In the genomic region with DNA sequence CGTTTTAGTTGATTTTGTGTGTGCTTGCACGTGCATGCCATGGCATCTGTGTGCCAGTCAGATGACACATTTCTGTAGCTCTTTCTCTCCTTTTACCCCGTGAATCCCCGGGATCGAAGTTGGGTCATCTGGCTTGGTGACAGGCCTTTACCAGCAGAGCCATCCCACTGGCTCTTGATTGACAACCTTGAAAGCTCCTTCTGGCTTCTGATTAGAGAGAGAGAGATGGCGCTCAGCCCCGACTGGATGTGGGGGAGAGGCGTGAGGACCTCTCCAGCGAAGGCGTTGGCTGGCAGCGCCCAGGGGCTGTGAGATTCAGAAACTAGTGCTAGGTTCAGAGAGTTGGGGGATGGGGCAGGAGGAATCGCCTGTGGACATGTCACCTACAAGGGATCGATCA, we compare ENCODE assay signal across 12 mouse cellular contexts. TPM values are rescaled to one million over a fixed set of nuclear protein-coding genes. Genes with fewer than 3 reads are reported as not detected.
DNase-seq lines count a peak whose midpoint lies in the region; ATAC-seq and TF ChIP-seq lines count a peak whose summit lies in the region.
"Had no signal": no experiment of that assay in that cellular context is flagged by ENCODE, and none has a peak within 500 bp of the region (broad histone marks: within the 10 kb centered on the region; RNA-seq: fewer than 3 reads in every experiment).

No protein-coding gene starts in this region.

- DNase-seq in layer of hippocampus, postnatal 10 days (ENCODE audit: low spot score in 2 of 2) = peak; percentile 48 to 52
- no peak for DNase-seq in layer of hippocampus, adult 8-10 months (ENCODE audit: low spot score in 2 of 2)
- DNase-seq in cerebellum, postnatal 36 days = peak; percentile 46 to 54
- no peak for DNase-seq in midbrain, embryonic 14.5 days
- DNase-seq in stomach, postnatal 0 days (ENCODE audit: low spot score) = no peak
- DNase-seq in embryo, embryonic 9.5 days (ENCODE audit: extremely low spot score) = no peak
- no peak for DNase-seq in urinary bladder, adult 18-20 months (ENCODE audit: low spot score in 2 of 2)
- DNase-seq: heart, adult 2 months; thymus, postnatal 14 days had no signal

- no peaks in the 10 kb centered on the region for H3K27me3 ChIP-seq in midbrain, embryonic 14.5 days (ENCODE audit: control insufficient read depth, insufficient read depth, low read length)
- no peaks in the 10 kb centered on the region for H3K27me3 ChIP-seq in stomach, postnatal 0 days (ENCODE audit: control insufficient read depth, insufficient read depth, low read length)

- no peak overlapping the region for H3K4me3 ChIP-seq in brown adipose tissue, adult 24 weeks (ENCODE audit: insufficient read depth, low read depth, low read length)
- no peak overlapping the region for H3K4me3 ChIP-seq in midbrain, embryonic 14.5 days (replicated peaks; ENCODE audit: low read depth, low read length)
- no peak overlapping the region for H3K4me3 ChIP-seq in stomach, postnatal 0 days (ENCODE audit: low read depth, low read length)
- H3K4me3 ChIP-seq: heart, adult 2 months; liver, embryonic 15.5 days had no signal

- no peak overlapping the region; the same call in 1 of the 2 replicates for H3K9ac ChIP-seq in midbrain, embryonic 14.5 days (replicated peaks; ENCODE audit: low read length)
- H3K9ac ChIP-seq in stomach, postnatal 0 days (ENCODE audit: low read length) = no peak overlapping the region
- H3K9ac ChIP-seq: liver, embryonic 15.5 days had no signal

- 0 out of 2 replicates have a peak overlapping the region, but pooled peaks have one; percentile 32 for H3K27ac ChIP-seq in brown adipose tissue, adult 24 weeks (replicated peaks; ENCODE audit: low read depth, low read length)
- no peak overlapping the region for H3K27ac ChIP-seq in midbrain, embryonic 14.5 days (replicated peaks; ENCODE audit: low read depth, low read length)
- no peak overlapping the region for H3K27ac ChIP-seq in stomach, postnatal 0 days (replicated peaks)
- H3K27ac ChIP-seq: heart, adult 2 months; liver, embryonic 15.5 days had no signal

- WGBS in midbrain, embryonic 14.5 days = 72% methylated on average over 13 of the region's 13 CpGs
- WGBS in stomach, postnatal 0 days = 73% methylated on average over 13 of the region's 13 CpGs

- peaks cover 9% of the 10 kb centered on the region for H3K4me1 ChIP-seq in brown adipose tissue, adult 24 weeks (ENCODE audit: control insufficient read depth, insufficient read depth, insufficient read length, low read length)
- H3K4me1 ChIP-seq in midbrain, embryonic 14.5 days (ENCODE audit: control insufficient read depth, insufficient read depth, low read length) = peaks cover 19% of the 10 kb centered on the region
- H3K4me1 ChIP-seq in stomach, postnatal 0 days (replicated peaks; ENCODE audit: control insufficient read depth, insufficient read depth) = no peaks in the 10 kb centered on the region
- H3K4me1 ChIP-seq: liver, embryonic 15.5 days had no signal

- peaks cover 52% of the 10 kb centered on the region for H3K36me3 ChIP-seq in midbrain, embryonic 14.5 days (ENCODE audit: control insufficient read depth, insufficient read depth, low read length)
- H3K36me3 ChIP-seq in stomach, postnatal 0 days (ENCODE audit: control insufficient read depth, insufficient read depth, low read length) = 0 out of 2 replicates have a peak, but pooled peaks cover 2% of the 10 kb centered on the region
- H3K36me3 ChIP-seq: liver, embryonic 15.5 days had no signal

- no peaks in the 10 kb centered on the region for H3K9me3 ChIP-seq in midbrain, embryonic 14.5 days (ENCODE audit: control insufficient read depth, low read length)
- H3K9me3 ChIP-seq in stomach, postnatal 0 days (ENCODE audit: control insufficient read depth, low read length) = no peaks in the 10 kb centered on the region
- H3K9me3 ChIP-seq: liver, embryonic 15.5 days had no signal

- TF ChIP-seq EP300 in stomach, postnatal 0 days (optimal IDR thresholded peaks at IDR 0.05) = no peak

- no peak for ATAC-seq in midbrain, embryonic 14.5 days (ENCODE audit: low FRiP score, low TSS enrichment)
- ATAC-seq in stomach, postnatal 0 days (ENCODE audit: low FRiP score, low TSS enrichment) = no peak

- H3K4me2 ChIP-seq in midbrain, embryonic 14.5 days (ENCODE audit: low read length) = peak overlapping the region; percentile 11
- H3K4me2 ChIP-seq in stomach, postnatal 0 days (replicated peaks; ENCODE audit: low read depth) = no peak overlapping the region
- H3K4me2 ChIP-seq: liver, embryonic 15.5 days had no signal

- no peak for TF ChIP-seq CTCF in stomach, postnatal 0 days (IDR thresholded peaks at IDR 0.05; ENCODE audit: low read depth)

RNA-seq across cellular contexts. Expression of gene Clip3, which starts 2.3 kb away (rescaled TPM):
- total RNA-seq in layer of hippocampus, postnatal 10 days (2021) = 100 to 1,000 TPM; 572 to 600 TPM
- total RNA-seq in layer of hippocampus, adult 8-10 months (2022) = 100 to 1,000 TPM; 351 to 448 (median 412) TPM
- polyA plus RNA-seq in brown adipose tissue, adult 24 weeks (2012; ENCODE audit: insufficient read depth, insufficient read length, missing spikeins) = 4.5 and 7.3 TPM in 2 replicates
- 121 and 131 TPM in 2 replicates for polyA plus RNA-seq in midbrain, embryonic 14.5 days (2014; fragmentation: Nextera tagmentation; extraction: Ambion mirVana)
- polyA plus RNA-seq in stomach, postnatal 0 days (2015; fragmentation: Nextera tagmentation; extraction: Ambion mirVana) = 9.6 and 10.2 TPM in 2 replicates
- total RNA-seq: CH12.LX had no signal

RNA-seq across cellular contexts. Expression of gene Wdr62, which starts 13.6 kb away (rescaled TPM):
- total RNA-seq in layer of hippocampus, postnatal 10 days (2021) = 1 to 10 TPM; 2.5 to 4.5 TPM
- 1 to 10 TPM; 1.1 to 3.4 (median 2.4) TPM for total RNA-seq in layer of hippocampus, adult 8-10 months (2022)
- 3.2 and 4.6 TPM in 2 replicates for polyA plus RNA-seq in brown adipose tissue, adult 24 weeks (2012; ENCODE audit: insufficient read depth, insufficient read length, missing spikeins)
- polyA plus RNA-seq in midbrain, embryonic 14.5 days (2014; fragmentation: Nextera tagmentation; extraction: Ambion mirVana) = 2.5 and 5.0 TPM in 2 replicates
- 2.4 TPM in 2 replicates for polyA plus RNA-seq in stomach, postnatal 0 days (2015; fragmentation: Nextera tagmentation; extraction: Ambion mirVana)

RNA-seq across cellular contexts. Expression of gene Thap8, which starts 13.9 kb away (rescaled TPM):
- total RNA-seq in layer of hippocampus, postnatal 10 days (2021) = under 1 TPM in 1 of 2 experiments, not detected in 1; 0.27 TPM
- under 1 TPM in 2 of 4 experiments, not detected in 2; 0.41 to 0.77 TPM for total RNA-seq in layer of hippocampus, adult 8-10 months (2022)
- 0.83 TPM in 1 of 2 replicates, not detected in the other for polyA plus RNA-seq in brown adipose tissue, adult 24 weeks (2012; ENCODE audit: insufficient read depth, insufficient read length, missing spikeins)
- polyA plus RNA-seq in midbrain, embryonic 14.5 days (2014; fragmentation: Nextera tagmentation; extraction: Ambion mirVana) = 0.58 and 0.61 TPM in 2 replicates
- 0.38 and 0.44 TPM in 2 replicates for polyA plus RNA-seq in stomach, postnatal 0 days (2015; fragmentation: Nextera tagmentation; extraction: Ambion mirVana)
- total RNA-seq: heart, adult 2 months had no signal

RNA-seq across cellular contexts. Expression of gene Alkbh6, which starts 14.7 kb away (rescaled TPM):
- 10 to 100 TPM; 41.6 to 45.5 TPM for total RNA-seq in layer of hippocampus, postnatal 10 days (2021)
- total RNA-seq in layer of hippocampus, adult 8-10 months (2022) = 10 to 100 TPM; 52.8 to 69.5 (median 65.3) TPM
- polyA plus RNA-seq in brown adipose tissue, adult 24 weeks (2012; ENCODE audit: insufficient read depth, insufficient read length, missing spikeins) = 34.7 and 38.6 TPM in 2 replicates
- 107 and 145 TPM in 2 replicates for polyA plus RNA-seq in midbrain, embryonic 14.5 days (2014; fragmentation: Nextera tagmentation; extraction: Ambion mirVana)
- polyA plus RNA-seq in stomach, postnatal 0 days (2015; fragmentation: Nextera tagmentation; extraction: Ambion mirVana) = 55.4 and 58.8 TPM in 2 replicates

RNA-seq across cellular contexts. Expression of gene Syne4, which starts 20.8 kb away (rescaled TPM):
- total RNA-seq in layer of hippocampus, postnatal 10 days (2021) = 1 to 10 TPM; 3.2 to 6.4 TPM
- 10 to 100 TPM in 3 of 4 experiments, 1 to 10 TPM in 1; 9.6 to 21.2 (median 15.0) TPM for total RNA-seq in layer of hippocampus, adult 8-10 months (2022)
- polyA plus RNA-seq in brown adipose tissue, adult 24 weeks (2012; ENCODE audit: insufficient read depth, insufficient read length, missing spikeins) = not detected in 2 replicates
- 9.3 and 10.2 TPM in 2 replicates for polyA plus RNA-seq in midbrain, embryonic 14.5 days (2014; fragmentation: Nextera tagmentation; extraction: Ambion mirVana)
- polyA plus RNA-seq in stomach, postnatal 0 days (2015; fragmentation: Nextera tagmentation; extraction: Ambion mirVana) = 13.5 and 14.2 TPM in 2 replicates

Comparison
In these comparisons a context has a peak if more than half of its experiments do, and no peak if none do; other contexts are left out.
1. DNase-seq: peak in layer of hippocampus, postnatal 10 days (2 of 2) and cerebellum, postnatal 36 days (2 of 2); none in layer of hippocampus, adult 8-10 months (0 of 2), midbrain, embryonic 14.5 days (single experiment), stomach, postnatal 0 days (single experiment), embryo, embryonic 9.5 days (single experiment) and urinary bladder, adult 18-20 months (0 of 2).
2. RNA of gene Clip3, which starts 2.3 kb away (polyA plus RNA-seq): 121 to 131 TPM in midbrain, embryonic 14.5 days; 9.6 to 10.2 TPM in stomach, postnatal 0 days and 4.5 to 7.3 TPM in brown adipose tissue, adult 24 weeks; every median in the first group is over 10 times any median in the second.